Mouse (Mus musculus) c-Kit-positive CD71-positive TER-119-positive erythroid progenitor cells, embryonic 14.5 days (primary cell): ENCODE measurements around the gene Hpca.

Experiments used
- DNase-seq: peaks from one replicate; pipeline ENCODE4 v3.0.0-alpha.2; 2013; ENCODE audit warnings: low spot score

Hpca gene

DNA sequence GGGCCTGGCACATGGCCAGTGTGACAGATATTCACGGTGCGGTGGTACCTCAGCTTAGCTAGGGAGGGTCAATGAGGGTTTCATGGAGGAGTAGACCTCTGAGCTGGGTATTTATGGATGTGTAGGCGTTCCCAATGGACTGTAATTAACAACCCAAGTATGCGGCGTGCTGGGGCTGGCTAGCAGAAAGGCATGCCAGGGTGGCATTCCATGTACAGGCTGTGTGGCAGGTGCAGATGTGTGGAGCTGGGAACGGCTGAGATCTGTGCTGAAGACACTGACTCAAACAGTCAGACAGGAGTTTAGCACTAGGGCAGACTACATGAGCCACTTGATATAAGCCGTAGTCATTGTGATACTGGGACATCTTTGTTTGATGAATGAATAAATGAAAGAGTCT, 13.2 kb downstream of the Hpca start:
- DNase-seq, result no peak

DNA sequence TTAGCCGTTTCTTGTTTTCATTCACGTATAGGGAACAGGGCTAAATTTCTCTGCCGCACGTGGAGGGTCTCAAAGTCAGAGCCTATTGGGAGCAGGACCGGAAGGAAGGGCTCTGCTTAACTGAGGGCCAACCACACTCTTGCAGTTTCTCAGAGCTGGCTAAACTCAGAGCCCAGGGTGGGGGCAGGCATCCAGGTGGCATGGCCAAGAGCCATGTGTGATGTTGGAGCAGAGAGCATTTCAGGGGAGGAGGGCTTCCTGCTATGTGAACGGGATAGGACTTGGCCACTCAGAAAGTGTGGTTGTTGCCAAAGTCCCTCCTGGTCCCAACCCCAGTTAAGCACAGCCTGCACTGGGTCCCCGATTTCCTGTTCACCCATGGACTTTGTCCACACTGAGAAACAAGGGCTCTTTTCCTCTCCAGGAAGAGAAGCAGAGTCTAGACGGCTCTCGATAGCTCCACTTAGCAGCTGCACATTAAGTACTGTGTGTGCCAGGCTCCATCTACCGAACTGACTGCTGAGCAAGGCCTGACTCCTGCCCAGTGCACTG, 14.4 kb downstream of the Hpca start:
- DNase-seq, result no peak

- no peak for DNase-seq
Observed at GRCm38 (mm10) chr4:129106073-129106472, 15.8 kb downstream of the Hpca start.

DNA sequence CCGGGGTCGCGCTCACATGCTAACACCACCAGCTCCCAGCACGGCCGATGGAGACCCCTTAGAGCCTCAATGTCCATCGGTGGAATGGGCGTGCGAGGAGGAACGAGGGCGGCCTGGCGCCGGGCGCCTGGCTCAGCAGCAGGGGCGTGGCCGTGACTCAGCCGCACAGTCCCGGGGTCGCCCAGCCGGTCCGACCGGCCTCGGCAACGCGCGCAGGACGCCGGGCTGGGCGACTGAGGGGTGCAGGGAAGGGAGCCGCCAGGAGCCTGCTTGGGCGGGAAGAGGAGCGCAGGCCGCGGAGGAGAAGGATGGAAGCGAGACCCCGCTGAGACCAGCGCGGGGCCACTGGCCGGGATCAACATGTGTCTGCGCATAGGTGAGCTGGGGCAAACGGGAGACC, 16.5 kb downstream of the Hpca start, which contains the start of gene Tmem54:
Gene Tmem54, plus strand, starts transcription at position 193 of the 400 bp plus-strand sequence.
- DNase-seq, result no peak

DNA sequence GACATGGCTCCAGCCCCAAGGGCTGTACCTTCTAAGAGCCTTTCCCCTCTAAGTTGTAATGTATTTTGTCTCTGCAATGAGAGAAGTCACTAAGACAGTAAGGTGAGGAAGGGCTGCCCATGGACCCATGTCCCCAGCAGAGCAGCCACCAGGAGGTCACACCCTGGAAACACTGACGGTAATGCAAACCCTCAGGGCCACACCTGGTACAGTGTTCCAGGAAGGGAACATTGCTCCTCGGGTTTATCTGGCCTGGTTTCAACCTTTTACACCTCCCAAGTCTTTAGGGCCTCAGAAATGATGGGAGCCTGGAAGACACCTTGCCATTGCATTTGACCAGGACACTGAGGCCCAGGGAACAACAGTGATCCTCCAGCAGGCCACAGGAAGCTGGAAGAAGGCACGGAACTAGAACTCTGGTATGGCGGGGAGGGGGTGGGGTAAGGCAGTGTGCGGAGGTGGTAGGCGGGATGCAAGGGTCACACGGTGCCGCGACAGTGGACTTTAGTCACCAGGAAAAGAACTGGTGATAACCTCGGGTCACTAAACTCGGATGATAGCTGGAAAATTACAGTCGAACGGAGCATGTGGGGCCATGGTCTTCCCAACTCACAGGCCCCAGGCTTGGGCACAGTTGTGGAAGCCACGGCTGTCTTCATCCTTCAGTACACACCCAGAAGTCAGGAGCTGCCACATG, 19.6 kb downstream of the Hpca start:
- DNase-seq, result no peak

DNA sequence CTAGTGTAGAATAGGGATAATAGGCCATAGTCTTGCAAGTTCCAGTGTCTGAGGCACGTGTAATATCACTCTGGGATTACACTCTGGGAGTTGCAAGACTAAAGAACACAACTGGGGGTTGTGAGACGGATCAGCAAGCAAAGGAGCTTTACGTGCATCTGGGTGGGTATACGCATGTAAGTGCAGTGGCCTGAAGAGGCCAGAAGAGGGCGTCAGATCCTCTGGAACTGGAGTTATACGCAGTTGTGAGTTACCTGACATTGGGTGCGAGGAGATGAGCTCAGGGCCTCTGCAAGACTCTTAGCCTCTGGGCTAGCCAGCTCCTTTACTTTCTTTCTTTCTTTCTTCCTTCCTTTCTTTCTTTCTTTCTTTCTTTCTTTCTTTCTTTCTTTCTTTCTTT, 24.8 kb downstream of the Hpca start:
- DNase-seq, result no peak

DNA sequence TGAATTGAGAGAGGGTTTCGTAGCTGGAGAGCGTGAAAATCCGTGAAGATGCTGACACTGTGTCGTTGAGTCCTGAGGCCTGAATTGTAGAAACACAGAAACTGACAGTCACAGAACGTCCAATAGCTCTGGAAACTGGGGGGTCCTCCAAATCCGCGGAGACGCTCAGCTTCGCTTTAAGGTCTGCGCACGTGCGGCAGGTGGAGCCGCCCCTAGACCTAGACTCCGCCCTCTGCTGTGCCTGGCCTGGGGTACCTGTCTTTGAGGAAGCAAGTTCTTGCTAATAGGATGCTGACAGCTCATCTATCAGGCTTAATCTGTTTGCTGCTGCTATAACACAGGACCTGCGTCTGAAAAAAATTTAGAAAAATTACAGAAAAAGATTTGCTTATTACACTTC, 26.6 kb downstream of the Hpca start:
- DNase-seq, result no peak

- DNase-seq, result no peak
Observed at GRCm38 (mm10) chr4:129087850-129088249, 34.0 kb downstream of the Hpca start.

DNA sequence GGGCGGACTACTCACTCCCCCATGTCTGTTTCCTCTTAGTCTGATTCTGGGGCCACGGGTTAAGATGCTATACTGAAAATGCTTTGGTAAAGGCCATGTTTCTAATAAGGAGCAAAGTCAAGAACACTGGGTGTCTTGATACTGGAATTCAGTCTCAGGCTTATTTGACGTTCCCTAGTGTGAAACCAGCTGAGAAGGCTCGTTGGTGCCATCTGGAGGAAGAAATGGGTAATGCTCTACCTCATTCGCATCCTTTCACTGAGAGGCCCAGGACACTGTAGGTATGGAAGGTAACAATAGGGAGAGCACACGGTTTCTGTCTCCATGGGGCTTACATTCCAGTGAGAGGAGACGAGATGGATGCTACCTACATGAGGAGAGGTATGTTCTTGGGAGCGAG, 35.8 kb downstream of the Hpca start:
- DNase-seq, result peak; percentile 75

DNA sequence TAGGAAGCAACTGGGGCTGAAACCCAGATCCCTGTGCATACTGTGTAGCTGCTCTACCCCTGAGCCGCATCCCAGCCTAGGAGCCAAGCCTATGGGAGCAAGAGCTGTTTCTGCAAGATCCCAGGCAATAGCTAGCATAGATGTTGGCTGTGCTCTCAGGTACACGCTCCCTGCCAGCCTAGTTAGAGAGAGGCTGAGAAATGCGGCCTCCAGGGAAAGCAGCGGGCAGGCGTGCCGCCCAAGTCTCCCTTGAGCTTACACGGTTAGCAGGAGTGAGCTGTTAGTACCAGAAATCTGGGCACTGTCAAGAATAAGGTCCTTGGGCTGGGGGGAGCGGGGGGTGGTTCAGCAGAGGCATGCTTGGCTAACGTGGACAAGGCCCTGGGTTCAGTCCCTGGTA, 36.9 kb downstream of the Hpca start:
- DNase-seq, result no peak

GRCm38 (mm10) chr4:129082379-129083115, 39.3 kb downstream of the Hpca start:
- DNase-seq, result peak; percentile 56

DNA sequence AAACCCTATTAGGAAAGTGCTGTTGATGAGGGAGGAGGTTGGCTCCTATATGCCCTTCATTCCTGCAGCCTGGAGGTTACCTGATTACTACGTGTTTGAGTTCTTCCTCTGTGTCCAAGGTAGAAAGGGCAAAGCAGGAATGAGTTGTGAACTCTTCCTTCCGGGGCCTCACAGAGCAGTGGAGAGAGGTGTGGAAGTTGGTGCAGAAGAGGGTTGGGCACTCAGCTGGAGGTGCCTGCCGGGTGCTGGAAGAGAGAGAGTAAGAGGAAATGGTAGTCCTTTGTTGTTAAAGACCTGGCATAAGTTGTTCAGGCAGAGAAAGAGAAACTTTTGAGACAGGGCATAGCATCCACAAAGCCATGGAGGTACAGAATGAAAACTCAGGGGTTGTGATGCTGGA, 39.9 kb downstream of the Hpca start:
- DNase-seq, result no peak

GRCm38 (mm10) chr4:129081512-129081911, 40.3 kb downstream of the Hpca start:
- DNase-seq, result no peak

- no peak for DNase-seq
Observed at GRCm38 (mm10) chr4:129081041-129081440, 40.8 kb downstream of the Hpca start.

GRCm38 (mm10) chr4:129079126-129079525, 42.7 kb downstream of the Hpca start:
- DNase-seq, result no peak

GRCm38 (mm10) chr4:129068848-129069247, 53.0 kb downstream of the Hpca start:
- no peak for DNase-seq

DNA sequence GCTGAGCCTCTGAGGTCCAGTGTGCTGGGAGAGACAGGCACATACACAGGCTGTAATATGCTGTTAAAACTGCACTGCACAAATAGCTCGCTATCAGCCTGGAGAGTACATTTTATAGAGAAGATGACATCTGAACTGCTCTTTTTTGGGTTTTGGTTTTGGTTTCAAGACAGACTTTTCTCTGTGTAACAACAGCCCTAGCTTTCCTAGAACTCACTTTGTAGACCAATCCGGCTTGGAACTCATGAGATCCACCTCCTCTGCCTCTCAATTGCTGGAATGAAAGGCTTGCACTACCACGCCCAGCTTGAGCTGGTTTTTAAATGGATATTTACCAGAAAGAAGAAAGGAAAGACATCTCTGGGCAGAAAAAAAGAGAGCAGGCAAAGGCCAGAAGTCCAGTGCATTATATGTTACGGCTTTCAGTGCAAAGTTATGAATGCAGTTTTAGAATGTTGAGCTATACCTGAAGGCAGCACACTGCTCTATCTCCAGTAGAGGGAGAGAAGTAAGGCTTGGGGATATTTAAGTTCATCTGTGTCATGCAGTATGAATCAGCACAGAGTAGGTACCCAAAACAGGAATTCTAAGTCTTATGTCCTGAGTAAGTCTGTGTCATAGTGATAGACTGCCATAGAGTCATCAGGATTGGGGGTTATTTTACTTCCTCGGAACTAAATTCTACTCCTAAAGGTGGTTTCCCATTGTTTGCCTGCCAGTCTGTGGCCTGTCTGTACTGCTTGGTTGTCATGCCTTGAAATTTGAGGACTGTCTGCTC, 54.0 kb downstream of the Hpca start:
- no peak for DNase-seq

GRCm38 (mm10) chr4:129065688-129066236, 56.1 kb downstream of the Hpca start:
- DNase-seq, result no peak

DNA sequence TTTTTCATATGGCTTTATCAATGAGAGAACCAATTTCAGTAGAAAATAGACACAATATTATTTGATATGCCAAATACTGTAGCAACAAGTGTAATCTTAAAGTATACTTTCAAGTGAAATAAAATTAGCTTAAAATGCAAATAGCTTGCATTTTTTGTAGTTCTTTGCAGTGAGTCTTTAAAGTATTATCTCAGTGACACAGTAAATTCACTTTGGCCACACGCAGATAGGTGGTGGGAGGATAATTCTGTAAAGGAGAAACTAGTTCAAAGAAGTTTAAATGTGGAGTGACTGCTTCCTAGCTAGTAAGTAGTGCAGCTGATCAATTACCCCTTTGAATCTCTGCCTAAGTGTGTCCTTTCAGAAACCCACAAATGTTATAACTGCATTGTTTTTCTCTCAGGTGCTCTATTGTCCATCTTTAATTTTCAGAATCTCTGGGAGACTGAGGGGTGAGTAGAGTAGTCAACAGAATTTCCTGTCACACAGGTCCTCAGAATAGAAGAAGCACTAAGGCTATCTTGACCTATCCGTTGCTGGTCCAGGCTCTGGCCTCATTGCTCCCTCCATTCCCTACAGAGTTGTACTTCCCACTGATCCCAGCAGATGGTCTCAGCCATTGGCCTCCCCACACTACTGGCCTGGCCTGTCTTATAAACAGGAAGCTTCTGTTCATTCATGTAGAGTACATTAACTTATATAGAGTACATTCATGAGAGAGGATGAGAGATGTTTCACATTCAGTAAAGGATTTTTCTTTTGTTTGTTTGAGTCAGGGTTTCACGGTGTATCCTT, 59.4 kb downstream of the Hpca start:
- DNase-seq, result no peak
